Mouse (Mus musculus) MEL (cell line): ENCODE measurements around the gene Dhx36. TPM values are rescaled to one million over a fixed set of nuclear protein-coding genes. Genes with fewer than 3 reads are reported as not detected.

ENCODE experiments used
- DNase-seq: peaks from one replicate; pipeline ENCODE4 v3.0.0; 2011; ENCODE audit warnings: low read depth, low spot score
- H3K27ac ChIP-seq: 2 replicates; pipeline ENCODE4 v1.5.1; 2012; ENCODE audit warnings: low read depth, mild to moderate bottlenecking, control low read depth, low read length, moderate library complexity; ENCODE audit not compliant: control insufficient read depth
- H3K27me3 ChIP-seq, 2 experiments: fragments of 150-350 bp in 1 of 2; sonication (generic) in 1 of 2; 2 replicates each; pipeline ENCODE4 v1.6.1; 2012; ENCODE audit warnings: low read length in 2 of 2, mild to moderate bottlenecking in 2 of 2, improper control_type of control experiment in 1 of 2, moderate library complexity in 1 of 2; ENCODE audit not compliant: insufficient read depth in 2 of 2, control insufficient read depth in 1 of 2
- H3K36me3 ChIP-seq, 2 experiments: 2 replicates each; pipeline ENCODE4 v1.6.1; 2012 to 2014; ENCODE audit warnings: low read length in 2 of 2, improper control_type of control experiment in 1 of 2, inconsistent platforms in 1 of 2, mild to moderate bottlenecking in 1 of 2; ENCODE audit not compliant: insufficient read depth in 2 of 2, control insufficient read depth in 1 of 2
- H3K4me1 ChIP-seq, 2 experiments: fragments of 150-350 bp in 1 of 2; sonication (generic) in 1 of 2; 2 replicates each; pipeline ENCODE4 v1.6.1; 2012; ENCODE audit warnings: low read length in 2 of 2, improper control_type of control experiment in 1 of 2, mild to moderate bottlenecking in 1 of 2; ENCODE audit not compliant: insufficient read depth in 2 of 2, control insufficient read depth in 1 of 2
- H3K4me3 ChIP-seq, 2 experiments: fragments of 150-350 bp in 1 of 2; sonication (generic) in 1 of 2; 2 replicates each; pipeline ENCODE4 v1.5.1; 2012; ENCODE audit warnings: low read depth in 2 of 2, low read length in 2 of 2, mild to moderate bottlenecking in 2 of 2, moderate library complexity in 2 of 2, control low read depth in 1 of 2, improper control_type of control experiment in 1 of 2; ENCODE audit not compliant: control insufficient read depth in 1 of 2, insufficient read depth in 1 of 2
- H3K79me2 ChIP-seq: 2 replicates; pipeline ENCODE4 v1.6.1; 2012; ENCODE audit warnings: mild to moderate bottlenecking, low read length, moderate library complexity; ENCODE audit not compliant: control insufficient read depth, poor library complexity, insufficient read depth
- H3K9ac ChIP-seq: 2 replicates; pipeline ENCODE4 v1.6.1; 2012; ENCODE audit warnings: low read depth, mild to moderate bottlenecking, control low read depth, low read length, moderate library complexity; ENCODE audit not compliant: control insufficient read depth, poor library complexity, severe bottlenecking
- H3K9me3 ChIP-seq: fragments of 150-350 bp; sonication (generic); replicated peaks from 2 replicates; pipeline ENCODE4 v1.6.1; 2012; ENCODE audit warnings: mild to moderate bottlenecking, low read length, improper control_type of control experiment, moderate library complexity; ENCODE audit not compliant: insufficient read depth
- BHLHE40 ChIP-seq: IDR thresholded peaks from 2 replicates; pipeline ENCODE4 v1.6.1; 2012; ENCODE audit warnings: low read depth, mild to moderate bottlenecking, inconsistent platforms, low read length, improper control_type of control experiment, borderline replicate concordance
- CHD1 ChIP-seq: IDR thresholded peaks from 2 replicates; pipeline ENCODE4 v1.6.1; 2012; ENCODE audit warnings: low read depth, mild to moderate bottlenecking, inconsistent platforms, low read length, improper control_type of control experiment
- CHD2 ChIP-seq: IDR thresholded peaks from 2 replicates; pipeline ENCODE4 v1.6.1; 2011; ENCODE audit warnings: low read length, improper control_type of control experiment
- CTCF ChIP-seq, 3 experiments: IDR thresholded peaks in 2 of 3; conservative IDR thresholded peaks in 1 of 3; 2 replicates each; pipeline ENCODE4 v1.5.1; 2011 to 2012; ENCODE audit warnings: low read length in 3 of 3, low read depth in 2 of 3, mild to moderate bottlenecking in 2 of 3, improper control_type of control experiment in 1 of 3, inconsistent platforms in 1 of 3, mixed read lengths in 1 of 3, moderate library complexity in 1 of 3; ENCODE audit not compliant: control insufficient read depth in 1 of 3, insufficient read depth in 1 of 3, poor library complexity in 1 of 3, severe bottlenecking in 1 of 3
- ELF1 ChIP-seq: IDR thresholded peaks from 2 replicates; pipeline ENCODE4 v1.6.1; 2014; ENCODE audit warnings: low read depth, mild to moderate bottlenecking, inconsistent platforms, low read length, improper control_type of control experiment, moderate library complexity
- ETS1 ChIP-seq: IDR thresholded peaks from 2 replicates; pipeline ENCODE4 v1.6.1; 2012; ENCODE audit warnings: low read depth, mild to moderate bottlenecking, inconsistent platforms, low read length, improper control_type of control experiment, moderate library complexity
- GATA1 ChIP-seq: IDR thresholded peaks from 2 replicates; pipeline ENCODE4 v1.6.1; 2011; ENCODE audit warnings: low read depth, low read length, improper control_type of control experiment
- HCFC1 ChIP-seq: IDR thresholded peaks from 2 replicates; pipeline ENCODE4 v1.6.1; 2012; ENCODE audit warnings: low read depth, mild to moderate bottlenecking, inconsistent platforms, low read length, improper control_type of control experiment, moderate library complexity
- JUND ChIP-seq: IDR thresholded peaks from 2 replicates; pipeline ENCODE4 v1.6.1; 2011; ENCODE audit warnings: low read depth, mild to moderate bottlenecking, improper control_type of control experiment, low read length
- KAT2A ChIP-seq: conservative IDR thresholded peaks from 2 replicates; pipeline ENCODE4 v1.6.1; 2012; ENCODE audit warnings: low read depth, low read length, improper control_type of control experiment, inconsistent platforms
- MAFK ChIP-seq: IDR thresholded peaks from 2 replicates; pipeline ENCODE4 v1.6.1; 2011; ENCODE audit warnings: low read depth, mild to moderate bottlenecking, low read length, improper control_type of control experiment, borderline replicate concordance
- MAX ChIP-seq: IDR thresholded peaks from 2 replicates; pipeline ENCODE4 v1.6.1; 2011; ENCODE audit warnings: low read length, improper control_type of control experiment
- MAZ ChIP-seq: IDR thresholded peaks from 2 replicates; pipeline ENCODE4 v1.6.1; 2012; ENCODE audit warnings: low read depth, mild to moderate bottlenecking, inconsistent platforms, low read length, improper control_type of control experiment
- MXI1 ChIP-seq: IDR thresholded peaks from 2 replicates; pipeline ENCODE4 v1.6.1; 2011; ENCODE audit warnings: mild to moderate bottlenecking, low read depth, low read length, improper control_type of control experiment
- MYB ChIP-seq: IDR thresholded peaks from 2 replicates; pipeline ENCODE4 v1.6.1; 2011; ENCODE audit warnings: mild to moderate bottlenecking, low read depth, low read length, improper control_type of control experiment
- MYC ChIP-seq: IDR thresholded peaks from 2 replicates; pipeline ENCODE4 v1.6.1; 2011; ENCODE audit warnings: low read depth, mild to moderate bottlenecking, low read length, improper control_type of control experiment, moderate library complexity
- NELFE ChIP-seq: IDR thresholded peaks from 2 replicates; pipeline ENCODE4 v1.6.1; 2011; ENCODE audit warnings: low read depth, low read length, improper control_type of control experiment
- POLR2A ChIP-seq, 2 experiments: IDR thresholded peaks; 2 replicates each; pipeline ENCODE4 v1.6.1; 2011 to 2012; ENCODE audit warnings: low read length in 2 of 2, mild to moderate bottlenecking in 2 of 2, control low read depth in 1 of 2, improper control_type of control experiment in 1 of 2, low read depth in 1 of 2, moderate library complexity in 1 of 2; ENCODE audit not compliant: control insufficient read depth in 1 of 2, insufficient read depth in 1 of 2, poor library complexity in 1 of 2
- POLR2AphosphoS2 ChIP-seq: IDR thresholded peaks from 2 replicates; pipeline ENCODE4 v1.6.1; 2011; ENCODE audit warnings: low read length, improper control_type of control experiment
- POLR2AphosphoS5 ChIP-seq: IDR thresholded peaks from 2 replicates; pipeline ENCODE4 v1.6.1; 2012; ENCODE audit warnings: low read depth, borderline replicate concordance, mild to moderate bottlenecking, inconsistent platforms, low read length, moderate library complexity, mixed read lengths
- RAD21 ChIP-seq: IDR thresholded peaks from 2 replicates; pipeline ENCODE4 v1.6.1; 2011; ENCODE audit warnings: mild to moderate bottlenecking, low read depth, low read length, improper control_type of control experiment
- RCOR1 ChIP-seq: IDR thresholded peaks from 2 replicates; pipeline ENCODE4 v1.6.1; 2012; ENCODE audit warnings: low read depth, mild to moderate bottlenecking, inconsistent platforms, low read length, improper control_type of control experiment
- TAL1 ChIP-seq: IDR thresholded peaks from 2 replicates; pipeline ENCODE4 v1.6.1; 2012; ENCODE audit warnings: mild to moderate bottlenecking, inconsistent platforms, low read length, moderate library complexity, mixed read lengths
- UBTF ChIP-seq: IDR thresholded peaks from 2 replicates; pipeline ENCODE4 v1.6.1; 2012; ENCODE audit warnings: low read depth, mild to moderate bottlenecking, inconsistent platforms, low read length, improper control_type of control experiment, moderate library complexity, borderline replicate concordance; ENCODE audit not compliant: insufficient read depth
- USF1 ChIP-seq: IDR thresholded peaks from 2 replicates; pipeline ENCODE4 v1.6.1; 2014; ENCODE audit warnings: low read depth, mild to moderate bottlenecking, inconsistent platforms, low read length, improper control_type of control experiment, moderate library complexity
- USF2 ChIP-seq, 2 experiments: IDR thresholded peaks; 2 replicates each; pipeline ENCODE4 v1.6.1; 2011 to 2012; ENCODE audit warnings: improper control_type of control experiment in 2 of 2, low read length in 2 of 2, borderline replicate concordance in 1 of 2, inconsistent platforms in 1 of 2, low read depth in 1 of 2, mild to moderate bottlenecking in 1 of 2; ENCODE audit not compliant: insufficient read depth in 1 of 2
- ZC3H11A ChIP-seq: IDR thresholded peaks from 2 replicates; pipeline ENCODE4 v1.6.1; 2012; ENCODE audit warnings: low read depth, mild to moderate bottlenecking, inconsistent platforms, low read length, improper control_type of control experiment
- ZNF384 ChIP-seq: IDR thresholded peaks from 2 replicates; pipeline ENCODE4 v1.6.1; 2012; ENCODE audit warnings: low read depth, mild to moderate bottlenecking, inconsistent platforms, low read length, improper control_type of control experiment
- polyA plus RNA-seq, 2 experiments: library from polyadenylated mRNA; stranded (reverse) in 1 of 2; unstranded in 1 of 2; fragments of >175 nt in 1 of 2; fragments of >200 nt in 1 of 2; gene quantifications; 2 replicates each; pipeline versions ENCODE4 v1.2.1 to v1.2.4; 2012; ENCODE audit warnings: low replicate concordance in 2 of 2, low read depth in 1 of 2; ENCODE audit not compliant: insufficient read length in 2 of 2, insufficient read depth in 1 of 2, missing spikeins in 1 of 2
- total RNA-seq: library from RNA; depleted of rRNA; stranded (reverse); fragments of 300-350 nt; gene quantifications from 2 replicates; pipeline ENCODE4 v1.2.3, GENCODE M21; 2012

Gene Dhx36
- total and polyA plus RNA-seq, 3 experiments, result 17.7 to 26.4 TPM; not detected in 1

DNA sequence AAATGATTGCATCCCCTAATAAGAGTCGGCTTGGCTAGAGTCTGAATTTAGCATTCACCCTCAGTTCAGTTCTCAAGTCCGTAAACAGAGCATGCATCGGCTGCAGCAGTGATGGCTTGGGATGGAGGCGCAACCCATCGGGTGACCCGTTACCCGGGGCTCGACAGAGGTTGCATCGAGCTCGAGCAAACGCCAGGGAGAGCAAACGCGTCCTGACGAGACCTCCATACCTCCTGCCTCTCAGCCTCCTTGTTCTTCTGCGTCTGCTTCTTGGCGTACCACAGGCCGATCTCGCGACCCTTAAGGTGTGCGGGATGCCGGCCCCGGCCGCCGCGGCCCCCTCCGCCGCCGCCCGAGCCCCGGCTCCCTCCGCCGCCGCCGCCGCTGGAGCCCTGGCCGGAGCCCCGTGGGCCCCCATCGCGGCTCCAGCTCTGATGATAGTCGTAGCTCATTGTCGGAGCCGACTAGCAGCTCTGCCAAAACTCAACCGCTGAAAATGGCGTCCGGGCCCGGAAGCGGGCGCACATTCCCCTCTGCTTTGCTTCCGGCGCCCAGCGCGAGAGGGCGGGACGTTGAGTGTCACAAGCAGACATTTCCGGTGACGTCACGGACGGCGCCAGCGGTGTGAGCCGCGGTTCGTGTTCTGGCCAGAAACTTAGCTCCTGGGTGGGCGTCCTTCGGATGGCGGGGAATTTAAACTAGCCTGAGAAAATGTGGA is at the start of gene Dhx36 (continued):
- TF ChIP-seq MAFK, result no peak
- TF ChIP-seq CHD2, result no peak
- no peak for TF ChIP-seq MYB
- TF ChIP-seq POLR2AphosphoS5, result no peak
- TF ChIP-seq, all 39 proteins: peak for 13

GRCm38 (mm10) chr3:62527593-62527992 is 20.8 kb upstream of the Dhx36 start:
- no peaks in the 10 kb centered on the region for H3K36me3 ChIP-seq
- TF ChIP-seq POLR2A (IDR thresholded peaks at IDR 0.05; ENCODE audit: control insufficient read depth in 1 of 2, insufficient read depth in 1 of 2, low read depth in 1 of 2, low read length in 2 of 2, poor library complexity in 1 of 2) (no peak), CTCF (IDR thresholded peaks at IDR 0.05 in 2 of 3, conservative IDR thresholded peaks at IDR 0.05 in 1 of 3; ENCODE audit: control insufficient read depth in 1 of 3, insufficient read depth in 1 of 3, low read depth in 2 of 3, low read length in 3 of 3, poor library complexity in 1 of 3, severe bottlenecking in 1 of 3) (no peak), POLR2AphosphoS5 (no peak), NELFE (no peak), HCFC1 (no peak), ZNF384 (no peak), USF1 (no peak), USF2 (IDR thresholded peaks at IDR 0.05; ENCODE audit: borderline replicate concordance in 1 of 2, insufficient read depth in 1 of 2, low read depth in 1 of 2, low read length in 2 of 2) (no peak)
- no peaks in the 10 kb centered on the region for H3K27me3 ChIP-seq
- no peak overlapping the region for H3K27ac ChIP-seq
- H3K4me1 ChIP-seq, result no peaks in the 10 kb centered on the region
- H3K9me3 ChIP-seq, result no peaks in the 10 kb centered on the region
- no peaks in the 10 kb centered on the region for H3K79me2 ChIP-seq
- DNase-seq, result peak; percentile 6
- no peak overlapping the region for H3K4me3 ChIP-seq
- H3K9ac ChIP-seq, result no peak overlapping the region

- H3K36me3 ChIP-seq, result no peaks in the 10 kb centered on the region
- H3K9ac ChIP-seq, result no peak overlapping the region
- H3K79me2 ChIP-seq, result no peaks in the 10 kb centered on the region
- no peak overlapping the region for H3K27ac ChIP-seq
- no peaks in the 10 kb centered on the region for H3K4me1 ChIP-seq
- no peak overlapping the region for H3K4me3 ChIP-seq
- no peaks in the 10 kb centered on the region for H3K27me3 ChIP-seq
- H3K9me3 ChIP-seq, result no peaks in the 10 kb centered on the region
- DNase-seq, result peak; percentile 44
- TF ChIP-seq ZC3H11A (0 out of 2 replicates have a peak, but pooled peaks have one; percentile 28), KAT2A (no peak), MAX (no peak), GATA1 (peak; percentile 28; the same call in 1 of the 2 replicates), NELFE (no peak), RAD21 (peak; percentile 46), TAL1 (no peak), ETS1 (no peak), JUND (no peak), POLR2AphosphoS5 (no peak), ELF1 (no peak), RCOR1 (no peak), USF2 (IDR thresholded peaks at IDR 0.05; ENCODE audit: borderline replicate concordance in 1 of 2, insufficient read depth in 1 of 2, low read depth in 1 of 2, low read length in 2 of 2) (no peak), USF1 (no peak), CHD1 (no peak), MYC (no peak), UBTF (no peak), CTCF (IDR thresholded peaks at IDR 0.05 in 2 of 3, conservative IDR thresholded peaks at IDR 0.05 in 1 of 3; ENCODE audit: control insufficient read depth in 1 of 3, insufficient read depth in 1 of 3, low read depth in 2 of 3, low read length in 3 of 3, poor library complexity in 1 of 3, severe bottlenecking in 1 of 3) (peak in 2 of 3 experiments; percentile 25 to 59; a peak in 4 of 6 replicates), BHLHE40 (no peak), MXI1 (no peak), POLR2AphosphoS2 (no peak), MAZ (no peak), CHD2 (no peak)
Measured at GRCm38 (mm10) chr3:62527160-62527559, 20.4 kb upstream of the Dhx36 start.
